Mouse (Mus musculus) neural tube, postnatal 0 days (tissue): ENCODE results near the gene Fbxo4. TPM values are rescaled to one million over a fixed set of nuclear protein-coding genes. Genes with fewer than 3 reads are reported as not detected.

Source experiments
- polyA plus RNA-seq: library from polyadenylated mRNA; unstranded; fragments of >200 nt; fragmentation: Nextera tagmentation; extraction: Ambion mirVana; gene quantifications from 2 replicates; pipeline ENCODE4 v1.2.1, GENCODE M21; 2015

The Fbxo4 gene
- 10.6 and 11.6 TPM in 2 replicates for polyA plus RNA-seq

DNA sequence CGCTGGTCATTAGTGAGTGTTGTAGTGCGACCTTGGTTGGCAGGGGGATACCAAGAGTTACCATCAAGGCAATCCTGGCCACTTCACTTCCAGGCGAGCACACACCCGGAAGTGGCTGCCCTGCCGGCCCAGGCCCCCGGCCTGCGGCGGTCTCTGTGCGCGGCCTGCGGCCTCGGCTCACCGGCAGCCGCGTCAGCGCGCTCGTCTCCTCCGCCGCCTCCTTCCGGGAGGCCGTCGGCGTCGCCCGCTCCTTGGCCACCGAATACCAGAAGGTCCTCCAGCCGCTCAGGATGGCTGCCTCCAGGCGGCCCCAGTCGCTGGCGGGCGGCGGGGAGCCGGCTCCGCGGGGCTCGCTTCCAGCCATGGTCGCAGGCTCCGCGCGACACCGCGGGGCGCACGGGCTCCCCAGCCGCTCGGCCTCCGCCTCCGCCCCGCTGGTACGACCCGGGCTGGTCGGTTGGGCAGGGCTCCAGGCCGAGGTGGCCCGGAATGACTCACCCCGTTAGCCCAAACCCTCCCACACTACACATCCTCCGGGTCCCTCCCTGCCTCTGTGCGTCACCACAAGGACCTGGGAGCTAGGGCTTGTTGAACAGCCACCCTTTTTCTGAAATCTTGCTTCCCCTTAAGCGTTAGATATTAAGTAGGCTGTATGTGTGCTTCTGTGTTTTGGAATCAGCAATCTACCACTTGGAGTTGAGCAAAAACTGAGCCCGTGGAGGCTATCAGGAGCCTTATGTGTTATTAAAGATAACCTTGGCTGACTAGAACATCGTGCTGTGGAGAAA, at the start of gene Fbxo4:
TSS of gene Fbxo4 (minus strand) at position 513 of the 788 bp plus-strand sequence.

DNA sequence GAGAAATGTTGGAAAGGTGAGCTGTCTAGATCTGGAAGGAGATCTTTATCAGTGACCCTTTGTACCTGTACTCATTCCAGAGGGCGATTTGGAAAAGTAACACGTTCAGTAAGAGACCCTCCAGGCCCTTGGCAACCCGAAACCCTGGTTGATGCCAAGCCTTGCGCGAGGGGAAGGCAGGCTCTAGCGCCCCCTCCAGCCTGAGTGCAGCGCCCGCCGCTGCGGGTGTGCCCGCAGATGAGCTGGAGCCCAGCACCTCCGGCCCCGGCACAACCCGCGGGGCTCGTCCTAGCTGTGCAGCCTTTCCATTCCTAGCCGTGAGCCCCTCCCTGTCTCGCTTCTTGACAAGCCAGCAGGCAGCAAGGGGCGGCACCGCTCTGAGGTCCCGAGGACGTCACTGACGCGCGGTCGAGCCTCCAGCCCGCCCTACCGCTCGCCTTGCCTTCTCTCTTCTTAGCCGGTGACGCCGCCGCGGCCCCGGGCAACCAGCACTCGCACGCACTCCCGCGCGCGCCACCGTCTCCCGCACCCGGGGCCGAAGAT, 46.9 kb upstream of the Fbxo4 start, which contains the start of gene Oxct1:
TSS of gene Oxct1 (plus strand) at position 153 of the 543 bp plus-strand sequence.

DNA sequence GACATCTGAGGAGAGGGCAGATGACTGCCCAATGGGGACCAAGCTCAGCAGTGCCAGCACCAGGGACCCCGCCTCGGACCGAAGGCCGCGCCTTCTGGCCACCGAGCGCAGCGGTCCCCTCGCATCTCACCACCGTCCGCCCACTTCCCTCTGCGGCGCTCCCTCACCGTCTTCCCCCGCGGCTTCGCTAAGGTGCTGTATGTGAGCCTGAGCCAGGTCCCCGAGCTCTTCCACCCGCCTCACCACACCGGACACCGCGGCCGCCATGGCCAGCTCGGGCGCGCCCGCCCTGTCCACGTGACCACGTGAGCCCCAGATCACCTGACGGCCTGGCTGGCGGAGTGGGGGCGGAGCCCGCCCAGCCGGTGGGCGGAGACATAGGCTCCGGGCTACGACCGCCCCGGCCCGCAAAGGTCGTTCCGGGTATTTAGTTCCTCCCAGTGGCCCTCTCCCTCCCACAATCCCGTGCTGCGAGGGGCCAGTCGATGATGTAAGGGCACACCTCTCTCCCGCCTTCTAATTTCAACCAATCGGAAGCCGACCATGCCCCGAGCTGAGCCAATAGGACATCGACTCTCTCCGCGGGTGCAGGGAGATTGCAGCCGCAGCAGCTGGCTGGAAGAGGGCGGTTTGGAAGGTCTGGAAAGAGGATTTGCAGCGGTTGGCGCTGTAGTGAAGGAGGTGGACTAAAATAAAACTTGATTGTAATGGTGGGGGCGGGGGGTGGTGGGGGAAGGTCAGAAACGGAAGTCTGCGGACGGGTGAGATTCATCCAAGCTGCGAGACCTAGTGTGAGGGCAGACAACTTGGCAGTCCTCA, 16.3 kb upstream of the Fbxo4 start, which contains the start of gene AW549877:
TSS of gene AW549877 (minus strand) at position 297 of the 819 bp plus-strand sequence.

Other genes with a start within 250 kb of the Fbxo4 start
- 21.7 and 23.1 TPM in 2 replicates for gene AW549877, start 16.2 kb upstream of the Fbxo4 start, polyA plus RNA-seq
- gene Oxct1, start 46.8 kb upstream of the Fbxo4 start, polyA plus RNA-seq = 482 and 507 TPM in 2 replicates